Mouse (Mus musculus) myocyte (in vitro differentiated cells): ENCODE results near the gene Mfsd6l.

Source experiments
- CEBPB ChIP-seq: IDR thresholded peaks from 2 replicates; pipeline ENCODE4 v1.6.1; 2011; ENCODE audit warnings: mild to moderate bottlenecking, moderate library complexity; ENCODE audit not compliant: poor library complexity, insufficient read depth, severe bottlenecking
- E2F4 ChIP-seq: IDR thresholded peaks from one replicate; pipeline ENCODE4 v1.6.1; 2011; ENCODE audit warnings: mild to moderate bottlenecking, control low read depth, moderate library complexity; ENCODE audit not compliant: insufficient read depth
- MAX ChIP-seq: IDR thresholded peaks from one replicate; pipeline ENCODE4 v1.6.1; 2011; ENCODE audit warnings: low read depth, mild to moderate bottlenecking, control low read depth
- MYOD1 ChIP-seq, 3 experiments: IDR thresholded peaks; one replicate each; pipeline ENCODE4 v1.6.1; 2011; ENCODE audit warnings: control low read depth in 2 of 3, low read depth in 2 of 3, mild to moderate bottlenecking in 2 of 3, moderate library complexity in 1 of 3; ENCODE audit not compliant: insufficient read length in 2 of 3, control insufficient read depth in 1 of 3
- MYOG ChIP-seq, 3 experiments: IDR thresholded peaks; one replicate each; pipeline ENCODE4 v1.6.1; 2011; ENCODE audit warnings: control low read depth in 2 of 3, low read depth in 2 of 3, mild to moderate bottlenecking in 2 of 3; ENCODE audit not compliant: insufficient read length in 2 of 3, control insufficient read depth in 1 of 3, insufficient read depth in 1 of 3
- POLR2A ChIP-seq: IDR thresholded peaks from one replicate; pipeline ENCODE4 v1.6.1; 2011; ENCODE audit warnings: low read depth, mild to moderate bottlenecking, control low read depth, moderate library complexity; ENCODE audit not compliant: insufficient read length
- POLR2AphosphoS2 ChIP-seq: IDR thresholded peaks from one replicate; pipeline ENCODE4 v1.6.1; 2011; ENCODE audit warnings: low read depth, control low read depth; ENCODE audit not compliant: insufficient read length
- REST ChIP-seq: IDR thresholded peaks from one replicate; pipeline ENCODE4 v1.6.1; 2011; ENCODE audit warnings: mild to moderate bottlenecking, control low read depth, moderate library complexity; ENCODE audit not compliant: insufficient read depth, insufficient read length
- SRF ChIP-seq: IDR thresholded peaks from one replicate; pipeline ENCODE4 v1.6.1; 2011; ENCODE audit warnings: low read depth; ENCODE audit not compliant: control insufficient read depth, insufficient read length
- TCF12 ChIP-seq: IDR thresholded peaks from one replicate; pipeline ENCODE4 v1.6.1; 2011; ENCODE audit warnings: mild to moderate bottlenecking, control low read depth; ENCODE audit not compliant: poor library complexity, insufficient read depth, severe bottlenecking
- TCF3 ChIP-seq: IDR thresholded peaks from one replicate; pipeline ENCODE4 v1.6.1; 2011; ENCODE audit warnings: low read depth, control low read depth; ENCODE audit not compliant: insufficient read length
- USF1 ChIP-seq: IDR thresholded peaks from one replicate; pipeline ENCODE4 v1.6.1; 2011; ENCODE audit warnings: low read depth, mild to moderate bottlenecking, control low read depth, moderate library complexity

- TF ChIP-seq POLR2A (no peak), MAX (no peak), CEBPB (no peak), MYOD1 (IDR thresholded peaks at IDR 0.05; ENCODE audit: control insufficient read depth in 1 of 3, insufficient read length in 2 of 3, low read depth in 2 of 3) (no peak), POLR2AphosphoS2 (no peak), TCF12 (no peak), SRF (no peak), TCF3 (no peak), E2F4 (no peak), USF1 (no peak), MYOG (IDR thresholded peaks at IDR 0.05; ENCODE audit: control insufficient read depth in 1 of 3, insufficient read depth in 1 of 3, insufficient read length in 2 of 3, low read depth in 2 of 3) (no peak), REST (no peak)
Observed at GRCm38 (mm10) chr11:68531941-68532535, 23.9 kb upstream of the Mfsd6l start.
